Mouse (Mus musculus) ES-E14 (cell line): ENCODE data around the gene Actr3b. TPM values are rescaled to one million over a fixed set of nuclear protein-coding genes. Genes with fewer than 3 reads are reported as not detected.
A peak's percentile ranks its signal among the peaks of the same experiment; 100 is the strongest.

Source experiments
- DNase-seq: peaks from one replicate; pipeline ENCODE4 v3.0.0-alpha.2; 2013; ENCODE audit warnings: low read depth, low spot score
- H3K27ac ChIP-seq: 2 replicates; pipeline ENCODE4 v1.5.1; 2012; ENCODE audit warnings: low read depth, mild to moderate bottlenecking, low read length, moderate library complexity, mixed read lengths; ENCODE audit not compliant: poor library complexity, insufficient read depth, severe bottlenecking
- H3K36me3 ChIP-seq: 2 replicates; pipeline ENCODE4 v1.6.1; 2012; ENCODE audit warnings: mild to moderate bottlenecking, low read length, moderate library complexity, mixed read lengths; ENCODE audit not compliant: control insufficient read depth, poor library complexity, insufficient read depth, severe bottlenecking
- H3K4me1 ChIP-seq, 2 experiments: fragments of 150-350 bp in 1 of 2; sonication (generic) in 1 of 2; 2 replicates each; pipeline ENCODE4 v1.6.1; 2012; ENCODE audit warnings: low read length in 2 of 2, mild to moderate bottlenecking in 1 of 2, mixed read lengths in 1 of 2; ENCODE audit not compliant: control insufficient read depth in 2 of 2, insufficient read depth in 2 of 2, poor library complexity in 1 of 2
- H3K4me3 ChIP-seq, 2 experiments: fragments of 150-350 bp in 1 of 2; sonication (generic) in 1 of 2; 2 replicates each; pipeline ENCODE4 v1.5.1; 2012; ENCODE audit warnings: low read length in 2 of 2, low read depth in 1 of 2, mild to moderate bottlenecking in 1 of 2, mixed read lengths in 1 of 2; ENCODE audit not compliant: insufficient read depth in 1 of 2, poor library complexity in 1 of 2, severe bottlenecking in 1 of 2
- H3K9ac ChIP-seq: 2 replicates; pipeline ENCODE4 v1.6.1; 2012; ENCODE audit warnings: low read depth, mild to moderate bottlenecking, low read length, mixed read lengths; ENCODE audit not compliant: poor library complexity, insufficient read depth, severe bottlenecking
- H3K9me3 ChIP-seq: fragments of 150-350 bp; sonication (generic); 2 replicates; pipeline ENCODE4 v1.6.1; 2012; ENCODE audit warnings: low read depth, mild to moderate bottlenecking, low read length; ENCODE audit not compliant: control insufficient read depth, insufficient read depth
- CHD2 ChIP-seq: IDR thresholded peaks from 2 replicates; pipeline ENCODE4 v1.6.1; 2014; ENCODE audit warnings: mild to moderate bottlenecking, low read depth, low read length, inconsistent platforms
- HCFC1 ChIP-seq: IDR thresholded peaks from 2 replicates; pipeline ENCODE4 v1.6.1; 2012; ENCODE audit warnings: low read length, inconsistent platforms, borderline replicate concordance; ENCODE audit not compliant: insufficient read depth
- MAFK ChIP-seq: IDR thresholded peaks from 2 replicates; pipeline ENCODE4 v1.6.1; 2014; ENCODE audit warnings: mild to moderate bottlenecking, low read depth, low read length, inconsistent platforms; ENCODE audit not compliant: insufficient read depth
- ZC3H11A ChIP-seq: IDR thresholded peaks from 2 replicates; pipeline ENCODE4 v1.6.1; 2012; ENCODE audit warnings: low read depth, mild to moderate bottlenecking, inconsistent platforms, low read length, borderline replicate concordance
- ZNF384 ChIP-seq: IDR thresholded peaks from 2 replicates; pipeline ENCODE4 v1.6.1; 2012; ENCODE audit warnings: low read depth, low read length, inconsistent platforms
- in situ Hi-C, 2 experiments: fragments of 600-800 bp; cut with MboI; formaldehyde crosslinking; loops; one replicate each; pipeline ENCODE4 v1.15.1; 2025; ENCODE audit warnings: low sequenced_read_pairs in 2 of 2, inconsistent platforms in 1 of 2; ENCODE audit not compliant: unreplicated experiment in 2 of 2
- total RNA-seq: library from RNA; depleted of rRNA; stranded (reverse); fragments of 300-350 nt; gene quantifications from 2 replicates; pipeline ENCODE4 v1.2.3, GENCODE M21; 2012

Gene Actr3b
- total RNA-seq, 1 experiment, result 9.6 TPM

DNA sequence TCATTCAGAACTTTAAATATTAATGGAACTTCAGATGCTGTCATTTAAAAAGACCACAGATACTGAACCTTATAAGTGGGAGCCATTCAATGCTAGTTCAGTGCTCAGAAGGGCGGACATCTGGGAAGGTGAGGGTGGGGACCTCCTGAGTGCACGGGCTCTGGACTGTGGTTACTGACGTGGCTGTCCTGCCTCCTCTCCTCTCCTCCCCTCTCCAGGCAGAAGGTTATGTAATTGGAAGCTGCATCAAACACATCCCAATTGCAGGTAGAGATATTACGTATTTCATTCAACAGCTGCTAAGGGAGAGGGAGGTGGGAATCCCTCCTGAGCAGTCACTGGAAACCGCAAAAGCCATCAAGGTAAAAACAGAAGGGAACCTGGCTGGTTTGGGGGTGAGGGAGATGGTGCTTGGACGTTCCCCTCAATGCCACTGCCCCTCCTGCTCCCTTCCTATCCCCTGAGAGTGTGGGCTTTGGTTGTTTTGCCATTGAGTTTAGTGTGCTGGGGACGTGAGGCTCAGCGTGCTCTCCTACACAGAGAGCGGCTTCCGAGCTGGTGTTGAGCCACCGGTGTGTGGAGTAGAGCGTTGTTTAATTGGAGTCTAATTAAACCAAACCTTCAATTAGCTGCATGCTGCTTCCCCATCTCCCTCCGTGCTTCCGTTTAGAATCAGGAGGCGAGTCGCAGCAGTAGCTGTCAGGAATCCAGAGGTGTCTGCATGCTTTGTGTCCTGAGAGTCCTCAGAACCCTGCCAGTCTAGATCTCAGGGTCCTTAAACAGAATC, 69.7 kb downstream of the Actr3b start:
- no peak overlapping the region for H3K27ac ChIP-seq
- H3K4me1 ChIP-seq, result no peaks in the 10 kb centered on the region
- in situ Hi-C loops, result no loop called here
- H3K9ac ChIP-seq, result no peak overlapping the region
- TF ChIP-seq MAFK (no peak), ZNF384 (no peak), ZC3H11A (no peak), CHD2 (no peak)
- no peak overlapping the region for H3K4me3 ChIP-seq
- no peaks in the 10 kb centered on the region for H3K36me3 ChIP-seq
- DNase-seq, result no peak
- no peaks in the 10 kb centered on the region for H3K9me3 ChIP-seq

DNA sequence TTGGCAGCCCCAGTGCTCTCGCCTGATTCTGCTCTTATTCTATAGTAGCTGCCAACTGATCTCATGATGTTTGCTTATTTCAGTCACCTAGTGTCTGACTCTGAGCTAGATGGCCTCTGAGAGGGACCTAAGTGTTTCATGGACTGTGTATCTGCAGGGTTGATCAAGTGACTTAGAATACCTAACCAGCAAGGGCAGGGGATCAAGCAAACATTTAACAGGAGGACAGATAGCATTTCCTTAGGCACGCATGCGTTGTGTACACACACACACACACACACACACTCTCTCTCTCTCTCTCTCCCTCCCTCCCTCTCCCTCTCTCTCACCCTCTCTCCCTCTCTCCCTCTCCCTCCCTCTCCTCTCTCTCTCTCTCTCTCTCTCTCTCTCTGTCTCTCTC, 71.0 kb downstream of the Actr3b start:
- TF ChIP-seq ZNF384 (no peak), ZC3H11A (no peak), CHD2 (no peak), HCFC1 (no peak), MAFK (no peak)
- H3K4me3 ChIP-seq, result no peak overlapping the region
- H3K4me1 ChIP-seq, result no peaks in the 10 kb centered on the region
- no peak for DNase-seq
- no peak overlapping the region for H3K27ac ChIP-seq
- in situ Hi-C loops, result no loop called here
- H3K9ac ChIP-seq, result no peak overlapping the region
- H3K9me3 ChIP-seq, result no peaks in the 10 kb centered on the region
- H3K36me3 ChIP-seq, result no peaks in the 10 kb centered on the region

DNA sequence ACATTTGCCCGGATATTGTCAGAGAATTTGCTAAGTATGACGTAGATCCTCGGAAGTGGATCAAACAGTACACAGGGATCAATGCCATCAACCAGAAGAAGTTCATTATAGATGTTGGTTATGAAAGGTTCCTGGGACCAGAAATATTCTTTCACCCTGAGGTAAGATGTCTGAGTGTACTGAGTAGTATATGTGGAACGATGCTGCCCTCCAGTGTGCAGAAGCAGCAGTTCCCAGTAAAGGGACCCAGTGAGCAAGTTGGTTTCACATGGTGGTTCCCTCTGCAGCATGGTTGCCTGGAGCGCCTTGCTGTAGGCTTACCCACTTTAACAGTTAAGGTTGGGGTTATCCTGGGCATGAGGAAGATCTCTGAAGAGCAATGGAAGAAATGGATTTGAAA, 71.8 kb downstream of the Actr3b start:
- TF ChIP-seq CHD2 (no peak), MAFK (no peak), ZC3H11A (peak; percentile 34; the same call in 1 of the 2 replicates)
- H3K36me3 ChIP-seq, result no peaks in the 10 kb centered on the region
- H3K9me3 ChIP-seq, result no peaks in the 10 kb centered on the region
- DNase-seq, result no peak
- no peak overlapping the region for H3K27ac ChIP-seq
- in situ Hi-C loops, result no loop called here
- H3K9ac ChIP-seq, result no peak overlapping the region
- H3K4me1 ChIP-seq, result no peaks in the 10 kb centered on the region
- H3K4me3 ChIP-seq, result no peak overlapping the region

DNA sequence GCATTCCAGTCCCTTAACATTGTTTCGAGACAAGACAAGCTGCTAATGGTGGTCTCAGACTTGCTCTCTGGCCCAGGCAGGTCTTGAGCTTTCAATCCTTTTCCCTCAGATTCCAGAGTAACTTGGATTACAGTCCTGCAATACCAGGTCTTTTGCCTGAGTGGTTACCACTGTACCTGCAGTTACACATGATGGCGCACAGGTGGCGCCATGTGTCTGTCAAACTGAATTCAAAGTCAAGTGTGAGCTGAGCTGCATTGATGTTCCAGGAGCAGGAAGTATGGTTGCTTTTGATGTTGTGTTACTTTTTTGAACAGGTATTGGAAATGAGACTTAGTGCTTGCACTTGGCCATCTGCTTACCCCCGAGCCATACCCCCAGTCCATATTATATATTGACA, 79.6 kb downstream of the Actr3b start:
- no peak overlapping the region for H3K27ac ChIP-seq
- no peaks in the 10 kb centered on the region for H3K9me3 ChIP-seq
- in situ Hi-C loops, result no loop called here
- TF ChIP-seq CHD2 (no peak), ZC3H11A (peak; percentile 73)
- DNase-seq, result peak; percentile 54
- no peak overlapping the region for H3K4me3 ChIP-seq
- H3K4me1 ChIP-seq, result no peaks in the 10 kb centered on the region
- no peaks in the 10 kb centered on the region for H3K36me3 ChIP-seq
- no peak overlapping the region for H3K9ac ChIP-seq

DNA sequence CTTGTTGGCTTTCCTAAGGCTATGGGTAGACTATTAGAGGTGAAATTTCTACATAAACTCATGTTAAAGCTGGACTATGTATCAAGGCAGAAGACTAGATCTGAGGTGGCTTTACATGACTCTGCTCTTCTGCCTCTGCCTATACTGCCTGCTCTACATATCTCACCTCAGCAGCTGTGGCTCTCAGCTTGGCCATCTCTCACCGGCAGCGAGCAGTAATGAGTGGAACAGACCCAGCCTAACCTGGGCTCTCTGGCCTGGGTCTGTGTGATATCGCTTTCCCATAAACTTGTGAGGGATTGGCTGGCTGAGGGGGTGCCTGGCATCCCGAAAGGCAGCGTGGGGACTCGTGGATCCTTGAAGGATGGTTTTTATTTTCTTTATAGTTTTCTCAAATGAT, 86.8 kb downstream of the Actr3b start:
- no peak for DNase-seq
- no peak overlapping the region for H3K4me3 ChIP-seq
- no peak for TF ChIP-seq MAFK
- H3K36me3 ChIP-seq, result peaks cover 2% of the 10 kb centered on the region; the same call in 1 of the 2 replicates
- no peak overlapping the region for H3K9ac ChIP-seq
- H3K9me3 ChIP-seq, result no peaks in the 10 kb centered on the region
- no peaks in the 10 kb centered on the region for H3K4me1 ChIP-seq
- in situ Hi-C loops, result no loop called here
- no peak overlapping the region for H3K27ac ChIP-seq
